Mouse (Mus musculus) limb, embryonic 14.5 days (tissue): ENCODE measurements around the gene Setd1b. TPM values are rescaled to one million over a fixed set of nuclear protein-coding genes. Genes with fewer than 3 reads are reported as not detected.

Experiments used
- polyA plus RNA-seq, 2 experiments: library from polyadenylated mRNA; depleted of rRNA in 1 of 2; stranded (reverse) in 1 of 2; unstranded in 1 of 2; fragments of >200 nt; fragmentation: Nextera tagmentation in 1 of 2; extraction: Ambion mirVana in 1 of 2; gene quantifications; 2 replicates each; pipeline versions ENCODE4 v1.2.1 to v1.2.3; 2012 to 2014

Setd1b gene
- polyA plus RNA-seq, 2 experiments: 11.7 to 15.0 TPM

Other genes starting within 250 kb of the Setd1b start
- gene Kdm2b, start 152.4 kb upstream of the Setd1b start, polyA plus RNA-seq (2012; rRNA removed): 40.9 and 45.8 TPM in 2 replicates
- 37.0 and 41.7 TPM in 2 replicates for gene Kdm2b, start 152.4 kb upstream of the Setd1b start, polyA plus RNA-seq (2014; fragmentation: Nextera tagmentation; extraction: Ambion mirVana)
- 25.0 and 35.0 TPM in 2 replicates for gene Orai1, start 127.1 kb upstream of the Setd1b start, polyA plus RNA-seq (2012; rRNA removed)
- 20.7 and 20.9 TPM in 2 replicates for gene Orai1, start 127.1 kb upstream of the Setd1b start, polyA plus RNA-seq (2014; fragmentation: Nextera tagmentation; extraction: Ambion mirVana)
- gene Morn3, start 95.2 kb upstream of the Setd1b start, polyA plus RNA-seq (2012; rRNA removed): not detected in 2 replicates
- not detected in 2 replicates for gene Morn3, start 95.2 kb upstream of the Setd1b start, polyA plus RNA-seq (2014; fragmentation: Nextera tagmentation; extraction: Ambion mirVana)
- gene Tmem120b, start 73.8 kb upstream of the Setd1b start, polyA plus RNA-seq (2012; rRNA removed): 21.0 and 21.8 TPM in 2 replicates
- gene Tmem120b, start 73.8 kb upstream of the Setd1b start, polyA plus RNA-seq (2014; fragmentation: Nextera tagmentation; extraction: Ambion mirVana): 13.8 and 14.8 TPM in 2 replicates
- 5.8 and 6.6 TPM in 2 replicates for gene Rhof, start 9.5 kb upstream of the Setd1b start, polyA plus RNA-seq (2012; rRNA removed)
- 3.9 and 4.9 TPM in 2 replicates for gene Rhof, start 9.5 kb upstream of the Setd1b start, polyA plus RNA-seq (2014; fragmentation: Nextera tagmentation; extraction: Ambion mirVana)
- 44.0 and 47.0 TPM in 2 replicates for gene Psmd9, start 27.2 kb downstream of the Setd1b start, polyA plus RNA-seq (2012; rRNA removed)
- 61.1 and 65.1 TPM in 2 replicates for gene Psmd9, start 27.2 kb downstream of the Setd1b start, polyA plus RNA-seq (2014; fragmentation: Nextera tagmentation; extraction: Ambion mirVana)
- gene Hpd, start 40.5 kb downstream of the Setd1b start, polyA plus RNA-seq (2012; rRNA removed): not detected in 2 replicates
- gene Hpd, start 40.5 kb downstream of the Setd1b start, polyA plus RNA-seq (2014; fragmentation: Nextera tagmentation; extraction: Ambion mirVana): not detected in 2 replicates
- gene Wdr66, start 109.9 kb downstream of the Setd1b start, polyA plus RNA-seq (2012; rRNA removed): 0.86 and 0.87 TPM in 2 replicates
- 0.50 and 0.53 TPM in 2 replicates for gene Wdr66, start 109.9 kb downstream of the Setd1b start, polyA plus RNA-seq (2014; fragmentation: Nextera tagmentation; extraction: Ambion mirVana)
- gene Bcl7a, start 201.6 kb downstream of the Setd1b start, polyA plus RNA-seq (2012; rRNA removed): 28.3 and 31.4 TPM in 2 replicates
- 20.1 and 25.4 TPM in 2 replicates for gene Bcl7a, start 201.6 kb downstream of the Setd1b start, polyA plus RNA-seq (2014; fragmentation: Nextera tagmentation; extraction: Ambion mirVana)